Mouse (Mus musculus): ENCODE data around the gene Erp27. TPM values are rescaled to one million over a fixed set of nuclear protein-coding genes. Genes with fewer than 3 reads are reported as not detected.
A peak's percentile ranks its signal among the peaks of the same experiment; 100 is the strongest.

Gene Erp27
- total and polyA plus RNA-seq, 3 experiments: 0.55 to 1.9 TPM; not detected in 1

DNA sequence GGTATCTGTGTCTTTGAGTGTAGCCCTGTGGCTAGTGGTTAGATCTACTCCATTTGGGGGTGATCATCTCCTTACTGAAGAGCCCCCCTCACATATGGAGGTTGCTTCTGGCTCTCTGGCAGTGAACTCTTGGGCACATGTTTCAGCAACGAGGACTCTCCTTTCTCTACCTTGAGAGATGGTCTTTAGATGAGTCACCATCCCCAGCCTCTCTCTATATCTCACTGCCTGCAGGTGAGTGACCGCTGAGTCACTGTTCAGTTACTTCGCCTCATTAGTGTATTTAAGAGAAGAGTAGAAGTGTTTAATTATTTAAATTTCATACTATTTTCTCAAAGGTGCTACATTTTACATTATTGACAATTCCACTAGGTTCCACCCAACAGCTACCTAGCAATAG, 15.1 kb upstream of the Erp27 start:
- Histone ChIP-seq H3K27ac (ENCODE audit: insufficient read depth, low read depth) (peak overlapping the region; percentile 94; the same call in 1 of the 2 replicates), H3K9me3 (replicated peaks; ENCODE audit: low read length) (no peaks in the 10 kb centered on the region), H3K36me3 (replicated peaks in 1 of 2; ENCODE audit: control insufficient read depth in 1 of 2, insufficient read depth in 1 of 2, low read length in 1 of 2) (peaks cover 42 to 53% of the 10 kb centered on the region in 2 experiments), H3K79me2 (replicated peaks; ENCODE audit: control insufficient read depth, extremely low read depth, insufficient read depth, poor library complexity, severe bottlenecking) (peaks cover 89% of the 10 kb centered on the region), H3K9ac (ENCODE audit: insufficient read depth, low read depth) (peak overlapping the region; percentile 90), H3K27me3 (replicated peaks) (no peaks in the 10 kb centered on the region), H3K4me1 (ENCODE audit: control insufficient read depth in 1 of 2, insufficient read depth in 2 of 2) (peaks cover 10 to 35% of the 10 kb centered on the region in 2 experiments), H3K4me3 (replicated peaks in 1 of 3; ENCODE audit: low read depth in 2 of 3, low read length in 2 of 3, poor library complexity in 1 of 3) (peak overlapping the region; percentile 4 to 70 (median 58)), H3K4me2 (ENCODE audit: insufficient read depth, low read depth, poor library complexity, severe bottlenecking) (peak overlapping the region; percentile 99)
- in situ Hi-C loops (cut with MboI; ENCODE audit: low pct_ligation_motif_present, low pct_unique_long_range_greater_than_20kb, low sequenced_read_pairs): no loop called here
- dilution Hi-C loops (cut with MboI; ENCODE audit: extremely low pct_ligation_motif_present, extremely low pct_unique_long_range_greater_than_20kb, low sequenced_read_pairs): no loop called here
- no peak for DNase-seq (ENCODE audit: extremely low read depth)
- TF ChIP-seq JUND (conservative IDR thresholded peaks at IDR 0.05; ENCODE audit: low read depth, low read length): peak; percentile 35; the same call in 1 of the 2 replicates
- TF ChIP-seq MYC (IDR thresholded peaks at IDR 0.05; ENCODE audit: low read depth, low read length): peak; percentile 59; the same call in 1 of the 2 replicates
- TF ChIP-seq BHLHE40 (IDR thresholded peaks at IDR 0.05; ENCODE audit: low read depth, low read length): 0 out of 2 replicates have a peak, but pooled peaks have one; percentile 23
- TF ChIP-seq RAD21 (IDR thresholded peaks at IDR 0.05; ENCODE audit: low read depth, low read length): no peak
- peak; percentile 69; the same call in 1 of the 2 replicates for TF ChIP-seq MAFK (IDR thresholded peaks at IDR 0.05; ENCODE audit: insufficient replicate concordance, low read length)
- TF ChIP-seq E2F4 (IDR thresholded peaks at IDR 0.05; ENCODE audit: insufficient replicate concordance, low read depth, low read length): no peak
- TF ChIP-seq TCF12 (IDR thresholded peaks at IDR 0.05; ENCODE audit: low read depth, low read length): no peak
- TF ChIP-seq MXI1 (IDR thresholded peaks at IDR 0.05; ENCODE audit: low read depth, low read length): peak; percentile 34; the same call in 1 of the 2 replicates

- TF ChIP-seq TBP (conservative IDR thresholded peaks at IDR 0.05; ENCODE audit: low read depth, low read length): no peak
- TF ChIP-seq PAX5 (IDR thresholded peaks at IDR 0.05; ENCODE audit: low read length): no peak
- no peak for TF ChIP-seq MAX (IDR thresholded peaks at IDR 0.05; ENCODE audit: low read length)
- TF ChIP-seq RCOR1 (conservative IDR thresholded peaks at IDR 0.05; ENCODE audit: low read depth, low read length): no peak
- Histone ChIP-seq H3K27ac (ENCODE audit: insufficient read depth, low read depth) (no peak overlapping the region), H3K36me3 (replicated peaks in 1 of 2; ENCODE audit: control insufficient read depth in 1 of 2, insufficient read depth in 1 of 2, low read length in 1 of 2) (peaks cover 50 to 60% of the 10 kb centered on the region in 2 experiments)
Measured at GRCm38 (mm10) chr6:136936361-136936760, 14.4 kb upstream of the Erp27 start.

DNA sequence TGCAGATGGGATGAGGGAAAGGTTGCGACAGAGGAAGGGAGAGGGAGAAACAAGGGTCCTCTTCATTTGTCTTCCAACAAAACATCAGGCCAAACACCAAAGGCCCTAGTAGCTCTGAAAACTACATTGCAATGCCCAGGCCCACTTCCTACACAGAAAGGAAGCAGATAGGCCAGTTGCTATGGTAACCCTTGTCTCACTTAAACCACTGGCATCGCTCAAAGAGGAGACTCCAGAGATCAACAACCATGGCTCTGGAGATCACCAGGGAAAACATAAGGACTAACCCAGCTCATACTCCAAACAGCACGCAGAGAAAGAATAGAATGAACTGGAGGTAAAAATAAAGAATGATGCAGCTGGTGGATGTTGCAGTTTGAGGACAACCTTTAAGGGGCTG, 13.3 kb upstream of the Erp27 start:
- TF ChIP-seq CHD1 (IDR thresholded peaks at IDR 0.05; ENCODE audit: low read depth, low read length) (no peak), PAX5 (IDR thresholded peaks at IDR 0.05; ENCODE audit: low read length) (no peak), IRF4 (IDR thresholded peaks at IDR 0.05; ENCODE audit: low read depth, low read length) (no peak), MAX (IDR thresholded peaks at IDR 0.05; ENCODE audit: low read length) (no peak)
- Histone ChIP-seq H3K4me3 (replicated peaks in 1 of 3; ENCODE audit: low read depth in 2 of 3, low read length in 2 of 3, poor library complexity in 1 of 3) (no peak overlapping the region), H3K36me3 (replicated peaks in 1 of 2; ENCODE audit: control insufficient read depth in 1 of 2, insufficient read depth in 1 of 2, low read length in 1 of 2) (peaks cover 59 to 71% of the 10 kb centered on the region in 2 experiments), H3K4me1 (ENCODE audit: control insufficient read depth in 1 of 2, insufficient read depth in 2 of 2) (peaks cover 20 to 53% of the 10 kb centered on the region in 2 experiments), H3K27ac (ENCODE audit: insufficient read depth, low read depth) (no peak overlapping the region), H3K27me3 (replicated peaks) (no peaks in the 10 kb centered on the region), H3K79me2 (replicated peaks; ENCODE audit: control insufficient read depth, extremely low read depth, insufficient read depth, poor library complexity, severe bottlenecking) (peaks cover 80% of the 10 kb centered on the region), H3K9me3 (replicated peaks; ENCODE audit: low read length) (no peaks in the 10 kb centered on the region), H3K9ac (ENCODE audit: insufficient read depth, low read depth) (no peak overlapping the region), H3K4me2 (ENCODE audit: insufficient read depth, low read depth, poor library complexity, severe bottlenecking) (no peak overlapping the region)
- in situ Hi-C loops (cut with MboI; ENCODE audit: low pct_ligation_motif_present, low pct_unique_long_range_greater_than_20kb, low sequenced_read_pairs) (no loop called here), dilution Hi-C loops (cut with MboI; ENCODE audit: extremely low pct_ligation_motif_present, extremely low pct_unique_long_range_greater_than_20kb, low sequenced_read_pairs) (no loop called here)
- DNase-seq (ENCODE audit: extremely low read depth): no peak

More at GRCm38 (mm10) chr6:136936361-136936760, 14.4 kb upstream of the Erp27 start:
- DNase-seq (ENCODE audit: extremely low read depth): no peak
- Histone ChIP-seq H3K79me2 (replicated peaks; ENCODE audit: control insufficient read depth, extremely low read depth, insufficient read depth, poor library complexity, severe bottlenecking) (peaks cover 91% of the 10 kb centered on the region), H3K4me1 (ENCODE audit: control insufficient read depth in 1 of 2, insufficient read depth in 2 of 2) (peaks cover 14 to 42% of the 10 kb centered on the region in 2 experiments), H3K4me3 (replicated peaks in 1 of 3; ENCODE audit: low read depth in 2 of 3, low read length in 2 of 3, poor library complexity in 1 of 3) (no peak overlapping the region), H3K9ac (ENCODE audit: insufficient read depth, low read depth) (no peak overlapping the region), H3K27me3 (replicated peaks) (no peaks in the 10 kb centered on the region), H3K4me2 (ENCODE audit: insufficient read depth, low read depth, poor library complexity, severe bottlenecking) (no peak overlapping the region), H3K9me3 (replicated peaks; ENCODE audit: low read length) (no peaks in the 10 kb centered on the region)
- in situ Hi-C loops (cut with MboI; ENCODE audit: low pct_ligation_motif_present, low pct_unique_long_range_greater_than_20kb, low sequenced_read_pairs) (no loop called here), dilution Hi-C loops (cut with MboI; ENCODE audit: extremely low pct_ligation_motif_present, extremely low pct_unique_long_range_greater_than_20kb, low sequenced_read_pairs) (no loop called here)

Data from CH12.LX (cell line).